Mouse (Mus musculus) kidney, embryonic 16.5 days (tissue): ENCODE data around the gene Pde6h. TPM values are rescaled to one million over a fixed set of nuclear protein-coding genes. Genes with fewer than 3 reads are reported as not detected.

Experiments used
- ATAC-seq: fragments of 200-750 bp; cut with Nextera tagmentation; 2 replicates; pipeline ENCODE4 v1.8.0; 2017; ENCODE audit warnings: moderate TSS enrichment; ENCODE audit not compliant: low FRiP score, low TSS enrichment
- H3K27ac ChIP-seq: fragments of 300-500 bp; sonication (generic); 2 replicates; pipeline ENCODE4 v1.5.1; 2014; ENCODE audit warnings: low read length
- H3K27me3 ChIP-seq: fragments of 300-500 bp; sonication (generic); 2 replicates; pipeline ENCODE4 v1.6.1; 2014; ENCODE audit warnings: low read length, control low read depth, mixed read lengths; ENCODE audit not compliant: insufficient read depth
- H3K36me3 ChIP-seq: fragments of 300-500 bp; sonication (generic); 2 replicates; pipeline ENCODE4 v1.6.1; 2014; ENCODE audit warnings: low read length, control low read depth, mixed read lengths; ENCODE audit not compliant: insufficient read depth
- H3K4me1 ChIP-seq: fragments of 300-500 bp; sonication (generic); 2 replicates; pipeline ENCODE4 v1.6.1; 2014; ENCODE audit warnings: low read length, control low read depth, mixed read lengths; ENCODE audit not compliant: insufficient read depth
- H3K4me2 ChIP-seq: fragments of 300-500 bp; sonication (generic); replicated peaks from 2 replicates; pipeline ENCODE4 v1.6.1; 2014; ENCODE audit warnings: low read depth, low read length
- H3K4me3 ChIP-seq: fragments of 300-500 bp; sonication (generic); 2 replicates; pipeline ENCODE4 v1.5.1; 2014; ENCODE audit warnings: mild to moderate bottlenecking, low read length
- H3K9ac ChIP-seq: fragments of 300-500 bp; sonication (generic); replicated peaks from 2 replicates; pipeline ENCODE4 v1.6.1; 2014; ENCODE audit warnings: low read length
- H3K9me3 ChIP-seq: fragments of 300-500 bp; sonication (generic); 2 replicates; pipeline ENCODE4 v1.6.1; 2016; ENCODE audit warnings: low read length, control low read depth
- WGBS: fragments of 180-500 bp; shearing (Covaris S2); extraction: QIAGEN DNeasy Blood & Tissue Kit; methylation state at CpG from one replicate; pipeline ENCODE4 v1.1.7; 2014; 5-methylcytosine and 5-hydroxymethylcytosine counted together
- polyA plus RNA-seq: library from polyadenylated mRNA; unstranded; fragments of >200 nt; fragmentation: Nextera tagmentation; extraction: Ambion mirVana; gene quantifications from 2 replicates; pipeline ENCODE4 v1.2.1, GENCODE M21; 2015

Pde6h gene
- polyA plus RNA-seq, 1 experiment from 2014 or later, result 0.55 TPM

DNA sequence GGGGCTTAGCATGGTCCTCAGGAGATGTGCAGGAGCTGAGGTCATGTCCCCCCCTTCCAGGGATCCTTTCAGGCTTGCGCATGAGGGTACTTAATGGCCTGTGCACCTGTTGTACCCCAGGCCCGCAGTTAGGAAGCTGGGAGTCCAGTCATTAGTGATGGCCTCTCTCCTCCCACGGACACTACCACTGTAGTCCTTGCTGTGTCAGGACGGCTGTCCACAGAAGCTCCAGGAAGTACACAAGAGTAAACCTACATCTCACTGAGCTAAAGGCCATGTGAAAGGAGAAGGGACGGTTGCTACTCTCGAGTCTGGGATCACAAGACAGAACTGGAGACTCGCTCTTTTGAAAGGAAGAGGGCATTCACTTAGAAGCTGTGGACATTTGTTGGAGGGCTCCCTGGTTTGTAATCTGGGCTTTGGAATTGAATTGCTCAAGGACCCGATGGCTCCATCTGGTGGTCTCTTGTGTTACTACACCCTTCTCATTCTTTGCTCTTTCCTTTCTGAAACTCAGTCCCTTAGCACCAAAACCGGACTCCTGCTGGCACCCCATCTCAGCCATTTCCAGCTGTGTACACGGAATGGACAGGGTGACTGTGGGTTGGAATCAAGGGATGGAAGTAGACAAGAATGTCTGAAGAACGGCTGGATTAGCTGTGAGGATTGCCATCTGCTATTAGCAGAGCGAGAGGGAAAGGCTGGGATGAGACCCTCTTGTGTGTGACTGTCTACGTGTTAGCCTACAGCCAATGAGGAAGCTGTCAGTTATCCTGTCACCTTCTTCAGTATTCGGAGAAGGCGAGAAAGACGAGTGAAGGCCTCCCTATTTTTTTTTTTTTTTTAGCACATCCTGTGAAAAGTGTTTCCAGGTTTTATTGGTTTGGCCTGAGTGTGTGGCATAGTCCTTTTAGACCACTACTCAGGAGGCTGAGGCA, 3.0 kb upstream of the Pde6h start:
- no peak overlapping the region for H3K4me2 ChIP-seq
- H3K27me3 ChIP-seq, result no peaks in the 10 kb centered on the region
- 33% methylated on average over 16 of the region's 16 CpGs for WGBS
- no peaks in the 10 kb centered on the region for H3K9me3 ChIP-seq
- no peaks in the 10 kb centered on the region for H3K36me3 ChIP-seq
- peak; percentile 46; the same call in 1 of the 2 replicates for ATAC-seq
- no peak overlapping the region for H3K4me3 ChIP-seq
- peaks cover 3% of the 10 kb centered on the region; the same call in 1 of the 2 replicates for H3K4me1 ChIP-seq
- 0 out of 2 replicates have a peak overlapping the region, but pooled peaks have one; percentile 31 for H3K9ac ChIP-seq
- H3K27ac ChIP-seq, result no peak overlapping the region

DNA sequence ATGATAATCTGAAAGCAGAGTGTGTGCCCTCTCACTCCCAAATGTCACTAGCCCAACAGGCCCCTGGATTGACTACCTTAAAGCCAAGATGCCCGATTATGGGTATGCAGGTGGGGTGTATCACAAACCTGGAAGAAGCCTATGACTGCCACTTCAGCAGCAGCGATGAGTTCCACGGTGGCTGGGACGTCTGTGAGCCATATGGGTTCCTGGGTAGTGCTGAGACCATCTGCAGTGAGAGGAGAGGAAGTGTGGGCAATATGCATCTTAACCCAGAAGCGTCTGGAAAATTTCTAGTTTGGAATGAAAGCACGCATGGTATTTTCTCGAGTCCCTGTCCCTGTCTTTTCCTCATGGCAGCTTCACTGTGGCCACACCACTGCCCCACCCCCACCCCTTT, 2.0 kb upstream of the Pde6h start:
- Histone ChIP-seq H3K4me3 (no peak overlapping the region), H3K9ac (no peak overlapping the region), H3K4me1 (peaks cover 3% of the 10 kb centered on the region; the same call in 1 of the 2 replicates), H3K36me3 (no peaks in the 10 kb centered on the region), H3K9me3 (no peaks in the 10 kb centered on the region), H3K27me3 (no peaks in the 10 kb centered on the region), H3K27ac (no peak overlapping the region), H3K4me2 (no peak overlapping the region)
- 78% methylated on average over 7 of the region's 7 CpGs for WGBS
- ATAC-seq, result no peak

DNA sequence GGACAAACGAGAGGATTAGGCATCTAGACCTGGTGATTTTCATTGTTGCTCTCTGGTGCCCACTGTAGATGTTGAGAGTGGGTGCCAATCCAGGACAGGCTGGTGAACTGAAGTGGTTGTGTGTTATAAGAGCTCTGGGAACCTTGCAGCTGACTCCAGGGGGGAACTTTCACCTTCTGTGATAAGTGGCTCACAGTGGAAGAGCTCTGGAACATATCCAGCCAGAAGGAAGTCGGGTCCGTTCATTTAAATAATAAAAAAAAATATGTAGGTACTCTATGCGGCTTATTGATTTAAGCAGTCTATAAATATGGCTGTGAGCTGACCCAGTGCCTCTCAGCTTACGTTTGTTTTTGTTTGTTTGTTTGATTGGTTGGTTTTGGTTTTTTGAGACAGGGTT, 1.6 kb upstream of the Pde6h start, which contains the start of gene Erp27:
TSS of gene Erp27 (minus strand) at position 101 of the 400 bp plus-strand sequence.
- H3K27me3 ChIP-seq, result no peaks in the 10 kb centered on the region
- H3K27ac ChIP-seq, result no peak within 1 kb of the TSS
- ATAC-seq, result no peak
- H3K4me3 ChIP-seq, result no peak within 1 kb of the TSS
- WGBS, result 63% methylated on average over 5 of the region's 5 CpGs
- H3K4me1 ChIP-seq, result peaks cover 3% of the 10 kb centered on the region; the same call in 1 of the 2 replicates
- no peaks in the 10 kb centered on the region for H3K36me3 ChIP-seq
- no peak within 1 kb of the TSS for H3K4me2 ChIP-seq
- no peaks in the 10 kb centered on the region for H3K9me3 ChIP-seq
- H3K9ac ChIP-seq, result no peak within 1 kb of the TSS

DNA sequence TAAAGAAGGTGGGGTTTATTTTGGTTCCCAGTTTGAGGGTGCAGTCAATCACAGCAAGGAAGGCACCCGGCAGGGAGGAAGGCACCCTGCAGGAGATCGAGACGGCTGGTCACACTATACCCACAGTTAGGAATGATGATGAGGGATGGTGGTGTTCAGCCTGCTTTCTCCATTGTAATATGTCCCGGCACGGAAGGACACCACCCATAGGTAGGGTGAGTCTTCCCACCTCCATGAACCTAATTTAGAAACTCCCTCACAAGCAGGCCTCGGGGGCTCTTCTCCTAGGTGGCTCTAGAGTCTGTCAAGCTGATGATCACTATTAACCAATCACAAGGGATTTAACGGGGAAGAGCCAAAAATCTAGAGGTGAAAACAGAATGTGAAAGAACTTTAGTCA, 761 bp upstream of the Pde6h start:
- ATAC-seq, result no peak
- H3K4me2 ChIP-seq, result no peak overlapping the region
- H3K27me3 ChIP-seq, result no peaks in the 10 kb centered on the region
- H3K4me1 ChIP-seq, result peaks cover 3% of the 10 kb centered on the region; the same call in 1 of the 2 replicates
- H3K9ac ChIP-seq, result no peak overlapping the region
- H3K27ac ChIP-seq, result no peak overlapping the region
- no peaks in the 10 kb centered on the region for H3K36me3 ChIP-seq
- no peak overlapping the region for H3K4me3 ChIP-seq
- H3K9me3 ChIP-seq, result no peaks in the 10 kb centered on the region
- 89% methylated on average over 7 of the region's 7 CpGs for WGBS

DNA sequence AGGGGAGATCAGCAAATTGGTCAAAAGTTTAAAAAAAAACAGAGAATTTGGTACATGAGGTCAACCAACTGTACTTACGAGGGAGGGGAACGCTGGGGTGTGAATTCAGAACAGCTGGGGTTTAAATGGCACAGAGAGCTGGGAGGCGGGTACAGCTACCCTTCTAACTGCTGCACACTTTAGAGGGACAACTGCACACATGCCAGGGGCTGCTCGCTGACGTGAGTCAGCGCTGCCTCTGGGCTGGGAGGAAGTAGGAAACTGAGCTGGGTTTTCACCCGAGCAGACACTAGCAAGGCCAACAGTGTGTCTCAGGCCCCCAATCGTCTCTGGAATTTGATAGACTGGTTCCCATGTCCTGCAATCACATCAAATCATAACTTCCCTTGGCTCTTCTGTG, 1.4 kb downstream of the Pde6h start:
- H3K4me3 ChIP-seq, result no peak overlapping the region
- 0 out of 2 replicates have a peak overlapping the region, but pooled peaks have one; percentile 11 for H3K9ac ChIP-seq
- no peak overlapping the region for H3K27ac ChIP-seq
- ATAC-seq, result no peak
- 56% methylated on average over 8 of the region's 8 CpGs for WGBS
- no peaks in the 10 kb centered on the region for H3K27me3 ChIP-seq
- no peaks in the 10 kb centered on the region for H3K9me3 ChIP-seq
- H3K4me2 ChIP-seq, result no peak overlapping the region
- H3K4me1 ChIP-seq, result no peaks in the 10 kb centered on the region
- H3K36me3 ChIP-seq, result no peaks in the 10 kb centered on the region

DNA sequence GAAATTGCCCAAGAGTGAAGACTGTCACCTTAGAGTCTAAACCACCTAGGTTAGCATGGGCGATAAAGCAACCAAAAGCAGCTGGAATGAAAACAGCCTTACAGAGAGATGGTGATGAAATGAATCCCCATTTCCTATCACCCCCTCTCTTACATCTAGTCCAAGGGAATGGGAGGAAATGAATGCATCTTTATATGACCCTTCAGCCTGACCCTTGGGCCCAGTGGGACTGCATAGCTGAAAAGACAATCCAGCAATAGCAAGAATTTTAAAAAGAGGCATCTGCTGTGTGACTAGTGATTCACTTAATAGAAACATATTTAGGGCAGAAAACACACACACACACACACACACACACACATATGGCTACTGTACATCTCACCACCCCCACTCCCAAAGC, 4.0 kb downstream of the Pde6h start:
- H3K27ac ChIP-seq, result no peak overlapping the region; the same call in 1 of the 2 replicates
- no peaks in the 10 kb centered on the region for H3K9me3 ChIP-seq
- no peaks in the 10 kb centered on the region for H3K36me3 ChIP-seq
- H3K4me1 ChIP-seq, result peaks cover 13% of the 10 kb centered on the region
- no peak overlapping the region for H3K4me2 ChIP-seq
- ATAC-seq, result no peak
- no peak overlapping the region for H3K4me3 ChIP-seq
- H3K27me3 ChIP-seq, result no peaks in the 10 kb centered on the region
- no peak overlapping the region for H3K9ac ChIP-seq
- 89% methylated on average over 1 of the region's 1 CpGs for WGBS

DNA sequence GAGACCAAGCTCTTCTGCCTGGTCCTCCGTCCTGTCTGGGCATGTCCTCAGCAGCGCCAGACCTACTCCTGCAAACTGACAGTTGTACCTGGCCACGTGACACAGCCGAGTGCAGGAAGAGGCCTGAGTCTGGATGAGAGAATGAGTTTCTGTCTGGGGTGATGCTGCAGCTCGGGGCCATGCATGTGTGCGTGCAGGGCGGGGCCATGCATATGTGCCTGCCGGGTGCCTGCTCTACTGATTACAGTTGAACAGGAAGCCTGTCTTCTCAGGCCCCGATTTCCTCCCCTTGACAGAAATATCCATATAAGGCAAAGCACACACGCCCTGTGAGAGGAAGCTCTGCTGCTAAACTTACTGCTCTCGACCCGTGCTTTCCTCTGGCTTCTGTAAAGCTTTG, 7.0 kb downstream of the Pde6h start:
- H3K9me3 ChIP-seq, result no peaks in the 10 kb centered on the region
- no peaks in the 10 kb centered on the region for H3K27me3 ChIP-seq
- WGBS, result 20% methylated on average over 12 of the region's 12 CpGs
- H3K4me1 ChIP-seq, result peaks cover 13% of the 10 kb centered on the region
- H3K4me3 ChIP-seq, result no peak overlapping the region
- H3K9ac ChIP-seq, result peak overlapping the region; percentile 41
- peak overlapping the region; percentile 26 for H3K4me2 ChIP-seq
- H3K27ac ChIP-seq, result peak overlapping the region; percentile 77
- H3K36me3 ChIP-seq, result no peaks in the 10 kb centered on the region
- ATAC-seq, result peak; percentile 95

DNA sequence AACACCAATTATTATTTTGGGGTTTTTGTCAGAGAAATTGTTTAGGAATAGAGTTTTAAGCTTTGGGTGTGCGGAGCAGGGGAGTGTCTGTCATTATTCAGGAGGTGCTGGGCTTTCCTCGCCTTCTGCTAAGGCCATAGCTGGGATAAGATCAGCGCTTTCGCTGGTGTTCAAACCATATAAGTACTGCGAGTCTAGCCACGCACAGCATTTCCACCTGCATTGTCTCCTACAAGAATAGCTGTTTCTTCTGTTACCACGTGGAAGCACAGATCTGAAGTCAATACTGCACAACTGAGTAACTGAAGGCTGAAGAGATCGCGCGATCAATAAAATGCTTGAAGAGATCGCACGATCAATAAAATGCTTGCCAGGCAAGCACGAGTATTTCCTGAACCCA, 7.6 kb downstream of the Pde6h start:
- peaks cover 13% of the 10 kb centered on the region for H3K4me1 ChIP-seq
- WGBS, result 85% methylated on average over 13 of the region's 13 CpGs
- peak overlapping the region; percentile 77 for H3K27ac ChIP-seq
- H3K4me3 ChIP-seq, result no peak overlapping the region
- ATAC-seq, result no peak
- H3K27me3 ChIP-seq, result no peaks in the 10 kb centered on the region
- H3K4me2 ChIP-seq, result no peak overlapping the region
- no peaks in the 10 kb centered on the region for H3K9me3 ChIP-seq
- no peak overlapping the region for H3K9ac ChIP-seq
- H3K36me3 ChIP-seq, result no peaks in the 10 kb centered on the region

DNA sequence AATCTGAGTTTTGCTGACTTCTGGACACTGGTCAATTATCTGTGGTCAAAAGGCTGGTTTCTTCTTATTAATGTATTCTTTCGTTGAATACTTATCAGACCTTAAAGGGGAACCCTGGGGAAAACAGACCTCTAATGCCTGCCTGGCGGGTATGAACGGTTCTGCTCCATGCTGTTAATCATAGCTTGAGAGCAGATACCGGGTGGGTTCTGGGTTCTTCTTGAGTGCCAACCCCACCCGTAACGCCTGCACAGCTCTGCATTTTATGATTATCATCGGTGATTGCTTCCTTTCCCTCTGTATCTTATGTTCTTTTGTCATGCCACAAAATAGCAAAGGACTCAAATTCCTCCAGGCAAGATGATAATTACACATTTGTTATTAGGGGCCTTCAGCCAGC, 10.4 kb downstream of the Pde6h start:
- ATAC-seq, result no peak
- Histone ChIP-seq H3K9ac (no peak overlapping the region), H3K36me3 (no peaks in the 10 kb centered on the region), H3K4me3 (no peak overlapping the region), H3K9me3 (no peaks in the 10 kb centered on the region), H3K27me3 (no peaks in the 10 kb centered on the region), H3K27ac (no peak overlapping the region), H3K4me2 (no peak overlapping the region), H3K4me1 (peaks cover 17% of the 10 kb centered on the region)
- 84% methylated on average over 7 of the region's 7 CpGs for WGBS

DNA sequence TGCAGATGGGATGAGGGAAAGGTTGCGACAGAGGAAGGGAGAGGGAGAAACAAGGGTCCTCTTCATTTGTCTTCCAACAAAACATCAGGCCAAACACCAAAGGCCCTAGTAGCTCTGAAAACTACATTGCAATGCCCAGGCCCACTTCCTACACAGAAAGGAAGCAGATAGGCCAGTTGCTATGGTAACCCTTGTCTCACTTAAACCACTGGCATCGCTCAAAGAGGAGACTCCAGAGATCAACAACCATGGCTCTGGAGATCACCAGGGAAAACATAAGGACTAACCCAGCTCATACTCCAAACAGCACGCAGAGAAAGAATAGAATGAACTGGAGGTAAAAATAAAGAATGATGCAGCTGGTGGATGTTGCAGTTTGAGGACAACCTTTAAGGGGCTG, 11.6 kb downstream of the Pde6h start:
- Histone ChIP-seq H3K4me2 (no peak overlapping the region), H3K9ac (no peak overlapping the region), H3K27me3 (no peaks in the 10 kb centered on the region), H3K4me1 (peaks cover 24% of the 10 kb centered on the region), H3K9me3 (no peaks in the 10 kb centered on the region), H3K36me3 (no peaks in the 10 kb centered on the region), H3K4me3 (no peak overlapping the region), H3K27ac (no peak overlapping the region)
- 82% methylated on average over 3 of the region's 3 CpGs for WGBS
- no peak for ATAC-seq
